Mouse (Mus musculus): ENCODE measurements around the gene Crls1.

DNA sequence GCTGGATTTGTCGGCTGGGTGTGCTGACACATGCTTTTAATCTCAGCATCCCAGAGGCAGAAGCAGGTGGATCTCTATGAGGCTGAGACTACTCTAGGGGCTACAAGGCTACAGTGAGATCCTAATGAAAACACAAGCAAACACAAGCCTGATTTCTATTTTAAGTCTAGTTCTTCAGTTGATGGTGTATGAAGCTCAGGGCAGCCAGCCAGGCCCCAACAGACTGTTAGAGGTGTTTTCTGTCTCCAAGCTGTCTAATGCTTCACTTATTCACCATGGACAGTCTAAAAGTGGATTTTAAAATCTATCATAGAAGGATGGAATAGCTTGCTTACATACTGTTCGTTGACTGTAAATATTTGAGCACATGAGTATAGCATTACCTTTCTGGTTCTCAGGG is 15.0 kb downstream of the Crls1 start:
- TF ChIP-seq CTCF (IDR thresholded peaks at IDR 0.05; ENCODE audit: low read depth, low read length) (no peak), POLR2A (IDR thresholded peaks at IDR 0.05; ENCODE audit: extremely low read depth, insufficient read depth, low read length) (no peak)

Data from liver, adult 2 months (tissue).